Mouse (Mus musculus) G1E (cell line): Measurements from ENCODE around the gene Ak5.

Source experiments
- CTCF ChIP-seq: IDR thresholded peaks from 2 replicates; pipeline ENCODE4 v1.5.1; 2012; ENCODE audit warnings: low read depth, low read length, inconsistent platforms, mixed read lengths
- GATA1 ChIP-seq: IDR thresholded peaks from 2 replicates; pipeline ENCODE4 v1.6.1; 2012; ENCODE audit warnings: borderline replicate concordance, low read length, inconsistent platforms, mixed read lengths
- TAL1 ChIP-seq: conservative IDR thresholded peaks from 2 replicates; pipeline ENCODE4 v1.6.1; 2012; ENCODE audit warnings: low read depth, low read length, inconsistent platforms, mixed read lengths

GRCm38 (mm10) chr3:152668239-152668638 is at the start of gene Ak5:
- no peak for TF ChIP-seq CTCF
- TF ChIP-seq TAL1, result no peak
- no peak for TF ChIP-seq GATA1
